Mouse (Mus musculus) colon, adult 2 months (tissue): ENCODE measurements around the gene Olfr890. TPM values are rescaled to one million over a fixed set of nuclear protein-coding genes. Genes with fewer than 3 reads are reported as not detected.

Experiments used
- polyA plus RNA-seq: library from polyadenylated mRNA; depleted of rRNA; stranded (reverse); fragments of >200 nt; gene quantifications from 2 replicates; pipeline ENCODE4 v1.2.3, GENCODE M21; 2012; rRNA removed

The Olfr890 gene
- not detected in 2 replicates for polyA plus RNA-seq

GRCm38 (mm10) chr9:38142217-38142616, at the start of gene Olfr890:
Gene Olfr890 (plus strand): TSS chr9:38142517.

GRCm38 (mm10) chr9:38107828-38108227, 34.5 kb upstream of the Olfr890 start, which contains the start of gene Olfr888:
Gene Olfr888 (plus strand): TSS chr9:38108128.

GRCm38 (mm10) chr9:38114898-38115297, 27.4 kb upstream of the Olfr890 start, which contains the start of gene Olfr889:
Gene Olfr889 (plus strand): TSS chr9:38115198.

GRCm38 (mm10) chr9:38180721-38181120, 38.4 kb downstream of the Olfr890 start, which contains the start of gene Olfr891:
Gene Olfr891 (minus strand): TSS chr9:38180821.

Other genes starting within 250 kb of the Olfr890 start
- gene Olfr145, start 245.8 kb upstream of the Olfr890 start, polyA plus RNA-seq, result not detected in 2 replicates
- gene Olfr878, start 224.7 kb upstream of the Olfr890 start, polyA plus RNA-seq, result not detected in 2 replicates
- not detected in 2 replicates for gene Olfr881, start 150.7 kb upstream of the Olfr890 start, polyA plus RNA-seq
- not detected in 2 replicates for gene Olfr883, start 116.7 kb upstream of the Olfr890 start, polyA plus RNA-seq
- gene Olfr884, start 96.0 kb upstream of the Olfr890 start, polyA plus RNA-seq, result not detected in 2 replicates
- not detected in 2 replicates for gene Olfr885, start 81.2 kb upstream of the Olfr890 start, polyA plus RNA-seq
- gene Olfr887, start 58.4 kb upstream of the Olfr890 start, polyA plus RNA-seq, result not detected in 2 replicates
- not detected in 2 replicates for gene Olfr888, start 34.4 kb upstream of the Olfr890 start, polyA plus RNA-seq
- gene Olfr889, start 27.3 kb upstream of the Olfr890 start, polyA plus RNA-seq, result not detected in 2 replicates
- gene Olfr891, start 38.3 kb downstream of the Olfr890 start, polyA plus RNA-seq, result not detected in 2 replicates
- not detected in 2 replicates for gene Olfr893, start 65.8 kb downstream of the Olfr890 start, polyA plus RNA-seq
- not detected in 2 replicates for gene Olfr894, start 75.5 kb downstream of the Olfr890 start, polyA plus RNA-seq
- gene Olfr143, start 110.3 kb downstream of the Olfr890 start, polyA plus RNA-seq, result not detected in 2 replicates
- gene Olfr895, start 125.3 kb downstream of the Olfr890 start, polyA plus RNA-seq, result not detected in 2 replicates
- gene Olfr896-ps1, start 148.6 kb downstream of the Olfr890 start, polyA plus RNA-seq, result not detected in 2 replicates
- not detected in 2 replicates for gene Olfr25, start 186.5 kb downstream of the Olfr890 start, polyA plus RNA-seq
- gene Olfr898, start 205.9 kb downstream of the Olfr890 start, polyA plus RNA-seq, result not detected in 2 replicates
- gene Olfr250, start 224.4 kb downstream of the Olfr890 start, polyA plus RNA-seq, result not detected in 2 replicates
- not detected in 2 replicates for gene Olfr251, start 234.6 kb downstream of the Olfr890 start, polyA plus RNA-seq